Mouse (Mus musculus) liver, adult (tissue): ENCODE data around the gene Cd160.
A peak's percentile ranks its signal among the peaks of the same experiment; 100 is the strongest.

ENCODE experiments used
- GATA4 ChIP-seq: IDR thresholded peaks from 2 replicates; pipeline ENCODE4 v1.6.1; 2014; ENCODE audit warnings: mild to moderate bottlenecking, low read length; ENCODE audit not compliant: insufficient replicate concordance

The Cd160 gene

DNA sequence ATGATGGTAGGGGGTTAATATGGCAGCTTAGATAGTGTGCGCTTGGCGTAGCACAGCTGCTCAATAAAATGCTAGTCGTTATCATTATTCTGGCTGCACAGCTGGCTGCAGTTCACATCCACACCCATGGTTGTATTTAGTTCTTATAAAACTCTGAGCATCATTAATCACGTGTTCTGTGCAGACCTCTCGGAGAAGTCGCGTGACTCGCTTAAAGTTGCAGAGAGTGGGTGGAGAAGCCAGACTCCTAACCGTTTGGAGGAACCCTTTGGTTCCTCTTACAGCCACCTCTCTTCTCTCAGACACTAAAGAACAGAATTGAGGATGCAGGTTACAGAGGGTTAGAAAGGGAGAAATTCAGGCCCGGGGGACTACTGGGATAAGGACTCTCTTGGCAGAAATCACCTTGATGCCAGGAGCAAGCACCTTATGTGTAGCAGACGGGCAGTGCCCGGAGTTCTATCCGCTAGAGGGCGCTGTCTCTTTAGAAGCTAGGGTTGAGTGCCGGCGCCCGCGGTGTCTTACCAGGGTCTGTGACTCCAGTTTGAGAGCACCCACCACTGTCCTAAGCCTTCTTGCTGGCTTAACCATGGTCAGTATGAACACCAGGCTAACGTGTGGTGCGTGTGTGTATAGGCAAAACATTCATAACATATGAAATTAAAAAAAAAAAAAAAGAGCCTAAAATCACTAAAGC lies 16.6 kb downstream of the Cd160 start:
- TF ChIP-seq GATA4: no peak

DNA sequence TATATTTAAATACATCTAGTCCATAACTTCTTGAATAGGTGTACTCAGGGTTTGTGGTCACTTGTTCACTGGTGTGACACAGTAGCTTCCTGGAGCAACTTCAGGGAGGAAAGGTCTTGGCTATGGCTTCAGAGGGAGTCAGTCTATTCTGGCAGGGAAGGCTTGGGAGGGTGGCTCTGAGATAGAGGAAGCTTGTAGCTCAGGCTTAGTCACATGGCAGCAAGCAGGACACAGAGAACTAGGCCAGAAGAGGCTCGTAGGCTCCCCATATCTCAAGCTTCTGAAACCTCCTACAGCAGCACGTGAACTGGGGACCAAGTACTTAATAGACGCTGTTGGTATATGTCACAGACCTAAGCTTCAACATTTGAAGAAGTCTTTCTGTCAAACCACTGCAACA lies 17.9 kb downstream of the Cd160 start:
- TF ChIP-seq GATA4: no peak

DNA sequence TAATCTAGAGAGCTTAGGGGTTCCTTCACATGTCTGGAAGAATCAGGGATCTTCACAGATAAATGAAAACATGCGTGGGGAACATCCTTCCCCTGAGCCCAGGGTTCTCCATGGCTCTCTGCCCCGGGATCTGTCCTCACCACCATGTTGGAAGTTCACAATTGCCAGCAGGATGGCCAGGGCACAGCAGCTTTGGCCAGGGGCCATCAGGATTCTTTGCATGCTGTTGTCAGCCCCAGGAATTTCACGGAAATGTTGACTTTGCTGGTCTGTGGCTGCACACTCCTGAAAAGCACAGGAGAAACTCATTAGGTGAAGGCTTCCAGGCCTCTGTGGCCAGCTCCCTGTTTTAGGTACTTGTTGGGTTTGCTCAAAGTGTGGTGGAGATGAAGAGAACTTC lies 20.5 kb downstream of the Cd160 start:
- TF ChIP-seq GATA4: no peak

DNA sequence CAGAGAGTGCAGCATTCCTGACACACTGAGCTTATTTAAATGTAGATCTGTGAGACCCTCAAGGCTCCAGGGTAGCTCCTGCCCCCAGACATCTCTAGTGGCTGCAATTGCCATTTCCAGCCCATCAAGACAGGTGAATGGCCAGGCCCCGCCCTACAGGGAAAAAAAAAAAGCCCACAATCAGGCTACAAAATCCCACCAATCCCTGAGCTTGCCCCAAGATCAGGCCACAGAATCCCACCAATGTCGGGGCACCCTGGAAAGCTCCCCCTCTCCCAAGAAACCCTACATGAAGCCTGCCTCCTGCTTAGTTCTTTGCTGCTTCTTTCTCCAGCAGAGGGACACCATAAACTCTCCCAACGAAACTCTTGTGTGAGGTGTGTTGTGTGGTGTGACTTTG lies 21.0 kb downstream of the Cd160 start:
- no peak for TF ChIP-seq GATA4

DNA sequence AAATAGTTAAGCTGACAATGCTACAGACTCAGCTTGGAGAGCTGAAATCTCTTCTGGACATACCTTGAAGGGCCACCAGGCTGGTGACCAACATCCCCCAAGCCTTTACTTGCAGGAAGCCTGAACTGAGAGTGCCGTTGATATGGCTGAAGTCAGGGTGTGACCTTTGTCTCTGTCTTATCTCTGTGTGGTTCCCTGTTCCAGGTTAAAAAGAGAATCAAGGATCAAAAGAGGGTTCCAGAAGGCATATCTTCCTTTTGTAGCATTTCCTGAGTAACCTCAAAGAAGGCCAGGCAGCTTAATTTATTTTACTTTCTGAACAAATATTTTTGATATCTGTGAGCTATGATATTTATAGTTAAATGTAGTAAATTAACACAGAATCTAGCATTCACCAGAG lies 26.9 kb downstream of the Cd160 start:
- TF ChIP-seq GATA4: peak; percentile 9; the same call in 1 of the 2 replicates

DNA sequence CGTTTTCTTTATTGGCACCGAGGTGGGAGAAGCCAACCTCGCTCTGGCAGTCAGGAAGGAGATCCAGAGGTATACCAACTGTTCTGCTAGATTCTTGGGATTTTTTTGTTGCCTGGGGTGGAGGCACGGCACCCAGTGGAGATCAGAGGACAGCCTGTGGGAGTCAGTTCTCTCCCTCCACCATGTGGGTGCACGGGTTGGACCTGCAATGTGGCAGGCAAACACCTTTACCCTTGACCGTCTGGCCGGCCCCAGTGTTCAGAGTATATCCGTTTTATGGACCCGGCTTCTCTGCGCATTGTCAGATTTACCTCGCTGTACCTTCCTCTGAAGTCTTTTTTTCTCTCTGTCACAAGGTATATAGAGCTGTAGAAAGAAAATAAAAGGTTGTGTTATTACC lies 28.9 kb downstream of the Cd160 start:
- TF ChIP-seq GATA4: no peak

DNA sequence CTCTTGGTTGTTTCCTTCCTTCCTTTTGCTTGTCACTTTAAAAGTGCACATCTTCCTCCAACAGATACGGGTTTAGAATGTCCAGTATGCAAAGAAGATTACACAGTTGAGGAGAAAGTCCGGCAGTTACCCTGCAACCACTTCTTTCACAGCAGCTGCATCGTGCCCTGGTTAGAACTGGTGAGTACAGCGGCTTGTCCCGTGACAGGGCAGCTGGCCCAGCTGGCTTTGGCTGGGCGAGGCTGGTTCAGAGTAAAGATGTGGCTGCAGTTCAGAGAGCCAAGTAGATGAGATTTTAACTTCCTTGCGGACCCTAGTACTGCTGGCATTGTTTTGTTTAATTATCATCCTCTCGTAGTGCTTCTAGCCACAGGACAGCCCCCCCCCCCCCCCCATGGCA lies 40.6 kb downstream of the Cd160 start:
- no peak for TF ChIP-seq GATA4

DNA sequence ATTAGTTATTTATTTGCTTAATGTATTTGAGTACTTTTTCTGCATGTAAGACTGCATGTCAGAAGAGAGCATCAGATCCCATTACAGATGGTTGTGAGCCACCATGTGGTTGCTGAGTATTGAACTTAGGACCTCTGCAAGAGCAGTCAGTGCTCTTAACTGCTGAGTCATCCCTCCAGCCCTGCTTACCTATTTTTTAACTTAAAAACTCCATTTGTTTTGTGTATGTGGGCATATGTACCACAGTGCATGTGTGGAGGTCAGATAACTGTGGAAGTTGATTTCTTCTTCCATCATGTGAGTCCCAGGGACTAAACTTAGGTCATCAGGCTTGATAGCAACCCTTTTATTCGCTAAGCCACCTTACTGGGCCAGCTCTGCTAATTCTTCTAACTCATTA lies 41.4 kb downstream of the Cd160 start:
- no peak for TF ChIP-seq GATA4

DNA sequence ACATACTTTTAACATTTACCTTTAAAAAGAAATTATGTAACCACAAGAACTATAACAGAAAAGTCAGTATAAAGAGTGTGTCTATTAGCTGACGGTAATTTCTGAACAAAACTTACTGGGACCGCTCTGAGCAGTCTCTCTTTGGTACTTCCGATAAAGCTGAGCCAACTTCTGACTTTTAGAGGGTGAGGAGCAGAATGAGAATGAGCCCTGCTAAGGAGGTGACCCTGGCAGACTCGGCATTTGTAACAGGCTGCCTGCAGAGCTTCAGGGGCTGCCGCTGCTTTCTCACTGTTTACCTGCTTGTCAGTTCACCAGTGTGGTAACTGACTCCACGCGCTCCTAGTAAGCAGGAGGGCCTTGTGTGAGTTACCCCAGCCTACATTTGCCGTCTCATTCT lies 46.9 kb downstream of the Cd160 start:
- TF ChIP-seq GATA4: no peak

DNA sequence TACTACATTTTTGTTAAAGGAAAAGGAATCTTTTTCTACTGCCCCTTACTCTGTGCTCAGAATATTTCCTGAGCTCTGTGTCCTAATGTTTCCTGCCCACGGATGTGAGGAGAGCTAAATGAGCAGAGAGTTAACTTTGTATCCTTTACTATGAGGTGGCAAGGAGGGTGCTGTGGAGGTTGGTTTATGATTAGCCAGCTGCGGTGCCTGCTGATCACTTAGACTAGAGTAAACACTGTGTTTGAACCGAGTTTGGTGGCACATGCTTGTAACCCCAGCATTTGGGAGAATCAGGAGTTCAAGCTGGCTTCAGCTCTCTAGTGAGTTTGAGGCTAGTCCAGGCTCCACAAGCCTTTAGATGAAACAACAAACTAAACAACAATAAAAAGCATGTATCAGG lies 52.0 kb downstream of the Cd160 start:
- no peak for TF ChIP-seq GATA4

DNA sequence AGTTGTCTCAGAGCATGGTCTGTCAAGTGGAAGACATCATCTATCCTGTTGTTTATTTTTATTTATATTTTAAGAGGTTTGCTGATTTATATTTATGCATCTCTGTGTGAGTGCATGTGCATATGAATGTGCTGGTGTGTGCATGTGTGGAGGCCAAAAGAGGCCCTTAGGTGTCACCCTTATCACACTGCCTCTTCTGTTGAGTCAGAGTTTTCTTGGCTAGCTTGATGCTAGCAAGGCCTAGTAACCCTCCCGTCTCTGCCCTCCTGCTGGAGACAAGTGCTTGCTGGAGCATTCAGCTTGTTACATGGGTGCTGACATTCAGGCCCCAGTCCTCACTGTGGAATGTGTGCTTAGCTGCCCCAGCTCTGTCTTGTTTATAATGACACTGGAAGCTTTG lies 56.2 kb downstream of the Cd160 start:
- TF ChIP-seq GATA4: no peak

DNA sequence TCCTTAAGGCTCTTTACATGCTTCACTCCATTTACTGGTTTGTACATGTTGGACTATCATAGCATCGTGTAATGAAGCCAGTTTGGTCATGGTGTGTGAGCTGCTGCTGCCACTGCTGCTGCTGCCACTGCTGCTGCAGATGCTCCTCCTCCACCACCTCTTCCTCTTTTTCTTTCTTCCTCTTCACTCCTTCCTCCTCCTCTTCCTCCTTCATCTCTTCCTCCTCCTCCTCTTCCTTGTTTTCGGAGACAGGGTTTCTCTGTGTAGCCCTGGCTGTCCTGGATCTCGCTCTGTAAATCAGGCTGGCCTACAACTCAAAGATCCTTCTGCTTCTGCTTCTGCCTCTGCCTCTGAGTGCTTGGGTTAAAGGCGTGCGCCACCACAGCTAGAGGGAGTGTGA lies 59.2 kb downstream of the Cd160 start:
- TF ChIP-seq GATA4: no peak

DNA sequence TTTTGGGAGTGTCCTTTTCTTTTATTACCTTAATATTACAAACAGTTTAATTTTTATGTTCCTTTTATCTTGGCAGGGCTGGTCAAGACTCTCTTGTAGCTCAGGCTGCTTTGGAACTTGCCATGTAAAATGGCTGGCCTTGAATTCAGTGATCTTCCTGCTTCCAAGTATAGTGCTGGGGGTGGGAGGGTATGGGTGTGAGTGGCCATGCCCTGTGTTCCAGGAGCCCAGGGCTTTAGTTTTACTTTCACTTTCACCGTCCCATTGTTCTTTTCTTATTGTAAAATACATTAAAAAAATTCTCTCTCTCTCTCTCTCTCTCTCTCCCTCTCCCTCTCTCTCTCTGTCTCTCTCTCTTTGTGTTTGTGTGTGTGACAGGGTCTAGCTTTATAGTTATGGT lies 64.6 kb downstream of the Cd160 start:
- no peak for TF ChIP-seq GATA4

DNA sequence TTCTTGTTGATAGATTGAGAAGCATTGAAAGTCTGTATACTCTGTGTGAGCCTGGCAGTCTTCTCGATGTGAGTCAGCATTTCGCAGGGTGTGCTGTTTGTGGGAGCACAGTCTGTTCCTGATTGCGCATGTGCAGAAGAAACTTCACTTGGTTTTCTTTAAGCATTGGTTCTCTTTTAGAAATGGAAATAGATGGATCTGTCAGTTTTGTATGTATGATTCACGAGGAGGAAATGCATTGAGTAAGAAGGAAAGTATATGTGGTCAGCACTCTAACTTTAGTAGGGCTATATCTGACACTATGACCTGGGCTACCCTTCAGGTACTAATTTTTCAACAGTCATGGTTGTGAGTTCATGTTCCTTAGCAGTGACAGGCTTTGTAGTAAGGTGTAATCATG lies 69.5 kb downstream of the Cd160 start:
- TF ChIP-seq GATA4: no peak

DNA sequence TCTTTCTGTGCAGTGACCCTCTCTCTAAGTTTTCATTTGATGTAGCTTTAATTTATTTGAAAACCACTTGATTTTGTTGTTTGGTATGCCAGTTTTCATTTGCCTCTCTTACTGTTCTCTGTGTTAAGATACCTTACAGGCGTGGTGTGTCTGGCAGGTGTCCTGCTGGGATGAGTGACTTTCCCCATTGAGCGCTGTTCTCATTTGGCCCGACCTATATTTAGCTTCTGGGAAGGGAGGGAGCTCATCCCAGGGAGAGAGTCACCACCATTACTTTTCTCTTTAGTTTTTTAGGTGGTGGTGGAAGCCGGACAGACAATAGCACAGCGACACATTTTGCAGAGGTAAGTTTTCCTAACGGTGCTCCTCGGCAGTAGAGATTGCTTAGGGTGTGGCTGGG lies 71.5 kb downstream of the Cd160 start:
- TF ChIP-seq GATA4: no peak

DNA sequence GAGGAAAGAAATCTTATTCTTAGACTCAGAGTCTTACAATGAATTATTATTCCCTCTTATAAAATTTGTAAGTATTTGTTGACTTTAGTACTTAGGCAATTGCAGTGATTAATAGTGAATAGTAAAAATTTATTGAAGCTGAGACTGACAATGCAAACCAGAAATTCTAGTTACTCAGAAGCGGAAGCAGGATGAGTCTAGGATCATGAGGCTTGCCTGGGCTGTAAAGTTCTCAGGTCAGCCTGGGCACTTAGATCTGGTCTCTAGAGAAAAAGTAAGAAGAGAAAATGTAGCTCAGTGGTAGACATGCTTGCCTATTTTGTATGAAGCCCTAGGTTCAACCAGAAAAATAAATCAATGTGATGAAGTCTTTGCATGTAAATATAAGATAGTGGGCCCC lies 73.2 kb downstream of the Cd160 start:
- no peak for TF ChIP-seq GATA4
